Mouse (Mus musculus) testis, adult 2 months (tissue): ENCODE data around the gene Ccdc146. TPM values are rescaled to one million over a fixed set of nuclear protein-coding genes. Genes with fewer than 3 reads are reported as not detected.

ENCODE experiments used
- H3K27ac ChIP-seq: fragments of 200-500 bp; 2 replicates; pipeline ENCODE4 v1.5.1; 2012; ENCODE audit warnings: low read depth, low read length; ENCODE audit not compliant: control insufficient read depth, insufficient read depth
- H3K27me3 ChIP-seq: fragments of 200-500 bp; 2 replicates; pipeline ENCODE4 v1.6.1; 2012; ENCODE audit warnings: mild to moderate bottlenecking, low read length, moderate library complexity; ENCODE audit not compliant: control insufficient read depth, insufficient read depth
- H3K36me3 ChIP-seq: fragments of 200-500 bp; 2 replicates; pipeline ENCODE4 v1.6.1; 2012; ENCODE audit warnings: mild to moderate bottlenecking, low read length; ENCODE audit not compliant: control insufficient read depth, insufficient read depth
- H3K4me1 ChIP-seq: fragments of 200-500 bp; 2 replicates; pipeline ENCODE4 v1.6.1; 2012; ENCODE audit warnings: low read length; ENCODE audit not compliant: control insufficient read depth, insufficient read depth
- H3K4me3 ChIP-seq: fragments of 200-500 bp; 2 replicates; pipeline ENCODE4 v1.5.1; 2012; ENCODE audit warnings: low read depth, mild to moderate bottlenecking, low read length, moderate library complexity, mixed read lengths; ENCODE audit not compliant: control insufficient read depth
- CTCF ChIP-seq: fragments of 200-500 bp; IDR thresholded peaks from 2 replicates; pipeline ENCODE4 v1.5.1; 2012; ENCODE audit warnings: low read depth, mild to moderate bottlenecking, inconsistent platforms, low read length, moderate library complexity; ENCODE audit not compliant: control insufficient read depth, insufficient read depth, insufficient replicate concordance
- POLR2A ChIP-seq: fragments of 200-500 bp; IDR thresholded peaks from 2 replicates; pipeline ENCODE4 v1.6.1; 2012; ENCODE audit warnings: low read depth, mild to moderate bottlenecking, inconsistent platforms, low read length, moderate library complexity; ENCODE audit not compliant: control insufficient read depth
- polyA plus RNA-seq: library from polyadenylated mRNA; depleted of rRNA; stranded (reverse); fragments of >200 nt; gene quantifications from 2 replicates; pipeline ENCODE4 v1.2.3, GENCODE M21; 2012

Gene Ccdc146
- polyA plus RNA-seq, 1 experiment: 19.0 TPM

GRCm38 (mm10) chr5:21271386-21272354 is 152.8 kb downstream of the Ccdc146 start:
- no peak overlapping the region for H3K27ac ChIP-seq
- TF ChIP-seq CTCF: no peak
- no peak for TF ChIP-seq POLR2A

GRCm38 (mm10) chr5:21270756-21271155 is 153.7 kb downstream of the Ccdc146 start:
- no peak overlapping the region for H3K4me3 ChIP-seq
- TF ChIP-seq CTCF (no peak), POLR2A (no peak)
- H3K4me1 ChIP-seq: peaks cover 2% of the 10 kb centered on the region; the same call in 1 of the 2 replicates
- no peaks in the 10 kb centered on the region for H3K36me3 ChIP-seq
- H3K27me3 ChIP-seq: no peaks in the 10 kb centered on the region
- H3K27ac ChIP-seq: no peak overlapping the region

More at GRCm38 (mm10) chr5:21271386-21272354, 152.8 kb downstream of the Ccdc146 start:
- H3K27me3 ChIP-seq: no peaks in the 10 kb centered on the region
- H3K4me3 ChIP-seq: no peak overlapping the region
- peaks cover 2% of the 10 kb centered on the region; the same call in 1 of the 2 replicates for H3K4me1 ChIP-seq
- H3K36me3 ChIP-seq: no peaks in the 10 kb centered on the region

GRCm38 (mm10) chr5:21269446-21269845 is 155.0 kb downstream of the Ccdc146 start:
- no peak overlapping the region for H3K27ac ChIP-seq
- H3K4me3 ChIP-seq: no peak overlapping the region
- no peaks in the 10 kb centered on the region for H3K36me3 ChIP-seq
- TF ChIP-seq POLR2A: no peak
- no peak for TF ChIP-seq CTCF
- peaks cover 1% of the 10 kb centered on the region; the same call in 1 of the 2 replicates for H3K4me1 ChIP-seq
- H3K27me3 ChIP-seq: no peaks in the 10 kb centered on the region

GRCm38 (mm10) chr5:21267090-21267489 is 157.4 kb downstream of the Ccdc146 start:
- H3K27me3 ChIP-seq: no peaks in the 10 kb centered on the region
- H3K4me3 ChIP-seq: no peak overlapping the region
- TF ChIP-seq CTCF (no peak), POLR2A (no peak)
- H3K27ac ChIP-seq: no peak overlapping the region
- H3K36me3 ChIP-seq: no peaks in the 10 kb centered on the region
- no peaks in the 10 kb centered on the region for H3K4me1 ChIP-seq

- H3K4me1 ChIP-seq: no peaks in the 10 kb centered on the region
- H3K27ac ChIP-seq: no peak overlapping the region
- no peaks in the 10 kb centered on the region for H3K36me3 ChIP-seq
- no peak for TF ChIP-seq POLR2A
- peak; percentile 46; the same call in 1 of the 2 replicates for TF ChIP-seq CTCF
- no peak overlapping the region for H3K4me3 ChIP-seq
- no peaks in the 10 kb centered on the region for H3K27me3 ChIP-seq
These were observed 159.4 kb downstream of the Ccdc146 start for GRCm38 (mm10) chr5:21265049-21265448.

GRCm38 (mm10) chr5:21264352-21265021 is 160.0 kb downstream of the Ccdc146 start:
- no peaks in the 10 kb centered on the region for H3K4me1 ChIP-seq
- no peak for TF ChIP-seq POLR2A
- TF ChIP-seq CTCF: no peak
- no peaks in the 10 kb centered on the region for H3K27me3 ChIP-seq
- no peak overlapping the region for H3K4me3 ChIP-seq
- no peak overlapping the region for H3K27ac ChIP-seq
- H3K36me3 ChIP-seq: no peaks in the 10 kb centered on the region
